Mouse (Mus musculus): ENCODE measurements around the gene Elp4. TPM values are rescaled to one million over a fixed set of nuclear protein-coding genes. Genes with fewer than 3 reads are reported as not detected.

Gene Elp4
- 52.6 and 61.8 TPM in 2 replicates for polyA plus RNA-seq (2016; fragmentation: Nextera tagmentation; extraction: Ambion mirVana)

DNA sequence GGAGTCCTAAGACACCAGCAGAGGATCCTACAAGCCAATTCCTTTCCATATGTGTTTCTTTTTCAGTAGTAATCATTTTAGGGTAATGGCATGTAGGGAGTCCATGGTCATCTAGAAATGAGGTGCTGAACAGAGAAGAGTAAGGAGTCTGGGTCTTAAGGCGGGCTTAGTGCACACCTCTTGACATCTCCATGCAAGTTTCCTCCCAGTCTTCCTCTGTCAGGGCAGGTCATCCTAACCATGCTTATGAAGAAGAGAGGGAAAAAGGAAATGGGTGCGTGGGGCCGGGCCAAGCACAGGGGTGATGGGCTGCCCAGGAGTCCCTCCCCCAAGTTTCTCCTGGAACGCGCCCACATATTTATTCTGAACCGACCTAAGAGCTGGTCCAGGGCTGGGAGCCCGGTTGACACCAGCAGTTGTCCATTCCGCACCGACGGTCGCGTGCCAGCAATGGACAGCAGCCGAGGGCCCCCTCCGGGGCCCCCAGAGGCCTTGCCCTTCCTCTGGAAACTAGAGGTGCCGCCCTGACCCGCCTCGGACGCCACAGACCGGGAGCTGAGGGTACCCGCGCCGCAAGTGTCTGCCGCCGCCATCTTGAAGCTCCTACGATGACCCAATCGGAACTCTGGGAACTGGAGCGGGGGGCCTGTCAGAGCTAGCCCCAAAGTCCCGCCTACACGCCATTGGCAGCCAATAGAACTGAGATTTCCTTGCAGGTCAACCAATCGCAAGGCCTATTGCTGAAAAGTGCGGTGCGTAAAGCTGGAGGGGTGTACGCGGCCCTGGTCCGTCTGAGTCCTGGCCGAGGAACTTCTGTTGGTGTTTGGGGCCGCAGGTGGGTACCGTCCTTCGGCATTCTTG, at the start of gene Elp4, which contains the start of gene Immp1l:
Gene Elp4 (minus strand): TSS at position 669 of the 861 bp plus-strand sequence.
Gene Immp1l (plus strand): TSS at position 743 of the 861 bp plus-strand sequence.
- Histone ChIP-seq H3K36me3 (replicated peaks) (peaks cover 7% of the 10 kb centered on the region), H3K9me3 (no peaks in the 10 kb centered on the region), H3K4me3 (peak within 1 kb of the TSS; percentile 70), H3K4me1 (peaks cover 13% of the 10 kb centered on the region), H3K27me3 (replicated peaks; ENCODE audit: low read depth, poor library complexity, severe bottlenecking) (no peaks in the 10 kb centered on the region), H3K27ac (replicated peaks) (peak within 1 kb of the TSS; percentile 88)
- WGBS = under 1% methylated on average over 39 of the region's 39 CpGs
- peak; percentile 95 for DNase-seq (ENCODE audit: low spot score)

- H3K27me3 ChIP-seq (replicated peaks; ENCODE audit: low read depth, poor library complexity, severe bottlenecking) = no peaks in the 10 kb centered on the region
- H3K4me3 ChIP-seq = no peak overlapping the region
- H3K27ac ChIP-seq (replicated peaks) = no peak overlapping the region
- H3K9me3 ChIP-seq = no peaks in the 10 kb centered on the region
- H3K4me1 ChIP-seq = no peaks in the 10 kb centered on the region
- 91% methylated on average over 4 of the region's 4 CpGs for WGBS
- peaks cover 5% of the 10 kb centered on the region for H3K36me3 ChIP-seq (replicated peaks)
- DNase-seq (ENCODE audit: low spot score) = no peak
These were observed 49.5 kb upstream of the Elp4 start for GRCm38 (mm10) chr2:105953862-105954261.

DNA sequence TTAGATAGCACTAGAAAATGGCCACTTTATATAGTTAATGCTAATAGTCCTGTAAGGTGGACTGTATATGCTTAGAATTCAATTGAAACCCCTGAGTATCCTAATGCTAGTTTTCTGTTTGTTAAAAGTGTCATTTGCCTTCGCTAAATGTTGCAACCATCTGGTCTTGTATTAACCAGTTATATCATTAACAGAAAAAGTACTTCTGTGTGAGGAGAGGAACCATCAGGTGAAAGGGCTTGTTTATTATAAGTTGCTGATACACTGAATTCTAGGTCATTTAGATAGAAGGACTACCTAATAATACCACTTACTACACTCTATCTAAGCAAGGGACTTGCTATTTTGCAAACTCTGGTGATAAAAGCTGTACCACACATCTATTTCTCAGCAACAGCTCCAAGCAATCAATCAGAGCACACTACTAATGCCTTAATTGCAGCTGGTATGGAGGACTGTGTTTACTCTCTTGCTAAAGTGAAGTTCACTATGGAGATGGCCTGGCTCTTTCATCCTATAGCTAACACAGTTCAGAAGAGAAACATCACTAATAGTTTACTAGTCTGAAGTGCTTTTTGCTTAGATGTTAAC, 47.1 kb upstream of the Elp4 start:
- no peaks in the 10 kb centered on the region for H3K27me3 ChIP-seq (replicated peaks; ENCODE audit: low read depth, poor library complexity, severe bottlenecking)
- no peak overlapping the region for H3K4me3 ChIP-seq
- no peak for DNase-seq (ENCODE audit: low spot score)
- no peaks in the 10 kb centered on the region for H3K9me3 ChIP-seq
- no peaks in the 10 kb centered on the region for H3K4me1 ChIP-seq
- WGBS = 94% methylated on average over 1 of the region's 1 CpGs
- H3K27ac ChIP-seq (replicated peaks) = no peak overlapping the region
- H3K36me3 ChIP-seq (replicated peaks) = peaks cover 7% of the 10 kb centered on the region; the same call in 1 of the 2 replicates

DNA sequence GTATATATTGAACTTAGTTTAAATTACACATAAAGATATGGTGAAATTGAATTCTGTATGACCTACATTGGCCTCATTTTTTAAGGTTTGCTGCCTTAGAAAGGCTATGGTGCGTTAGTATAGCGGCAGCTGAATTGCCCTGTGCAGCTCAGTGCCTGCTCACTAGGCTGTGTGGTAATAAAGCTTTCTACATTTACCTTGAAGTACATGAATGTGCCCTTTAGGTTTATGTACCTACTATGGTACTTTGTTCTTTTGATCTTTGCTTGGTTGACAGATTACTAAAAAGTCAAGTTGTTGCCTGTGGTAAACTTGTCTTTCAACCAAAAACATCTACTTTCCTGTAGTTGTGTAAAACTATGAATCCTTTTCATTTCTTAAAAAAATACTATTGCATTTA, 45.8 kb upstream of the Elp4 start:
- Histone ChIP-seq H3K4me1 (no peaks in the 10 kb centered on the region), H3K27me3 (replicated peaks; ENCODE audit: low read depth, poor library complexity, severe bottlenecking) (no peaks in the 10 kb centered on the region), H3K4me3 (no peak overlapping the region), H3K9me3 (no peaks in the 10 kb centered on the region), H3K27ac (replicated peaks) (no peak overlapping the region), H3K36me3 (replicated peaks) (peaks cover 7% of the 10 kb centered on the region; the same call in 1 of the 2 replicates)
- WGBS = 95% methylated on average over 2 of the region's 2 CpGs
- no peak for DNase-seq (ENCODE audit: low spot score)

- DNase-seq (ENCODE audit: low spot score) = no peak
- no peaks in the 10 kb centered on the region for H3K9me3 ChIP-seq
- H3K27me3 ChIP-seq (replicated peaks; ENCODE audit: low read depth, poor library complexity, severe bottlenecking) = no peaks in the 10 kb centered on the region
- peaks cover 3% of the 10 kb centered on the region; the same call in 1 of the 2 replicates for H3K36me3 ChIP-seq (replicated peaks)
- H3K27ac ChIP-seq (replicated peaks) = no peak overlapping the region
- WGBS = 76% methylated on average over 5 of the region's 5 CpGs
- H3K4me1 ChIP-seq = no peaks in the 10 kb centered on the region
- H3K4me3 ChIP-seq = no peak overlapping the region
These were observed 13.4 kb upstream of the Elp4 start for GRCm38 (mm10) chr2:105917623-105918346.

DNA sequence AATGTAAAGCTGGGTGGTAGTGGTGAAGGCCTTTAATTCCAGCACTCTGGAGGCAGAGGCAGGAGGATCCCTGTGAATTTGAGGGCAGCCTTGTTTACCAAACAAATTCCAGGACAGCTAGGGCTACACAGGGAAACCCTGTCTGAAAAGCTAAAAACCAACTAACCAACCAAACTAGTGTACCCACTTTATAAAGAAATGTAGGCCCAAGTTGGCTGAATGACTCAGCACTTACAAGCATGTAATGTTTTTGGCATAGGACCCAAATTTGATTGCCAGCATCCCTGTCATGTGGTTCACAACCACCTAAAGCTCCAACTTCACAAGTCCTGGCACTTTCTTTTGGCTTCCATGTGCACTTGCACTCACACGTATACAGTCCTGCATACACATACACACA, 12.3 kb upstream of the Elp4 start:
- Histone ChIP-seq H3K4me1 (no peaks in the 10 kb centered on the region), H3K36me3 (replicated peaks) (peaks cover 3% of the 10 kb centered on the region; the same call in 1 of the 2 replicates), H3K27me3 (replicated peaks; ENCODE audit: low read depth, poor library complexity, severe bottlenecking) (no peaks in the 10 kb centered on the region), H3K27ac (replicated peaks) (no peak overlapping the region), H3K9me3 (no peaks in the 10 kb centered on the region), H3K4me3 (no peak overlapping the region)
- DNase-seq (ENCODE audit: low spot score) = no peak
- WGBS = 96% methylated on average over 1 of the region's 1 CpGs

DNA sequence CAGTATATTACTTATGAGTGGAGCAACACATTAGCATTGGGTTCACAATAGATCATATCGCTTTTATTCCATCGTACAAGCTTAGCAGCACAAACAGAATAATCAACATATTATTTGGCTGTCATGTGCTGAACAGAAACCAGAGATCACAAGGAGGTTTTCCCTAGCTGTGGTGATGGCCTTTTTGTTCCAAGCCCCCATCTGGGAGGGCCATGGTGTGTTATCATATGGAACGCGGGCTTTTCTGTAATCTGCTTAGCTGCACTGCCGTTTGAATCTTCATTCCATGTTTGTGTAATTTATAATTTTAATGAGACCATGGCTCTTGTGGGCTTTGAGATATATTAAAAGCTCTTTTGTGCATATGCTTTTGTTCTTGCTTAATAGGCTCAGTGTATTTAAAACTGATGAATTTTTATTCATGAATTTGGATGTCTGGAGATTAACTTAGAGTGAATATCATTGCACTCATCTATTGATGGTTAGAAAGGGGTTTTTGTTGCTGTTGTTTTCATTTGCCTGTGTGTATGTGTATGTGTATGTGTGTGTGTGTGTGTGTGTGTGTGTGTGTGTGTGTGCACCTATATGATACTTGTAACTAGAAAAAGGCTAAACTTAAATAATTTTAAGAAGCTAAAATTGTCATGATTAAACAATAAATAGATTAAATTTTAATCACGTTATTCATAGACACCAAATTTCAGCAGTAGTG, 9.4 kb upstream of the Elp4 start:
- 91% methylated on average over 6 of the region's 6 CpGs for WGBS
- Histone ChIP-seq H3K4me1 (no peaks in the 10 kb centered on the region), H3K36me3 (replicated peaks) (peaks cover 13% of the 10 kb centered on the region), H3K27me3 (replicated peaks; ENCODE audit: low read depth, poor library complexity, severe bottlenecking) (no peaks in the 10 kb centered on the region), H3K9me3 (no peaks in the 10 kb centered on the region), H3K27ac (replicated peaks) (no peak overlapping the region), H3K4me3 (no peak overlapping the region)
- no peak for DNase-seq (ENCODE audit: low spot score)

DNA sequence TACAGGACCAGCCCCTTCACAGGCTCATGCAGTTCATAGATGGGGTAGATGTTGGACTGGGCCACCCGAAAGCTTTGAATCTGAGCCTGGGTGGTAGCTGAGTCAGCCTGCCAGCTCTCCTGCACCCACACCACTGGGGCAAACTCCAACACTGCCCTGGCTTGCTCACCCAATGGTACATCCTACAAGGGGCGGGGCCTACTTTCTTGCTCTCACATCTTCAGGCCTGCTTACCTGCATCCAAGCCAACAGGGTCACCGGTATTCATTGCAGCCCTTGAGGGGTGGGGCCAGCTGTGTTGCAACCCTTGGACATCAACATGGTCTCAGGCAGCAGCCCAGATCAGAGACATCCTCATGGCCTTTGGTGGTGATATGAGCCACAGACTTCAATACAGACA, 6.2 kb upstream of the Elp4 start:
- H3K27me3 ChIP-seq (replicated peaks; ENCODE audit: low read depth, poor library complexity, severe bottlenecking) = no peaks in the 10 kb centered on the region
- 89% methylated on average over 3 of the region's 3 CpGs for WGBS
- H3K4me3 ChIP-seq = no peak overlapping the region
- no peak overlapping the region for H3K27ac ChIP-seq (replicated peaks)
- no peaks in the 10 kb centered on the region for H3K9me3 ChIP-seq
- peaks cover 19% of the 10 kb centered on the region for H3K36me3 ChIP-seq (replicated peaks)
- no peak for DNase-seq (ENCODE audit: low spot score)
- H3K4me1 ChIP-seq = peaks cover 1% of the 10 kb centered on the region

GRCm38 (mm10) chr2:105908351-105908750, 4.0 kb upstream of the Elp4 start:
- WGBS = 88% methylated on average over 5 of the region's 5 CpGs

GRCm38 (mm10) chr2:105904757-105905146, 388 bp upstream of the Elp4 start:
- no peak for DNase-seq (ENCODE audit: low spot score)
- Histone ChIP-seq H3K27me3 (replicated peaks; ENCODE audit: low read depth, poor library complexity, severe bottlenecking) (no peaks in the 10 kb centered on the region), H3K36me3 (replicated peaks) (peaks cover 7% of the 10 kb centered on the region), H3K4me3 (peak overlapping the region; percentile 70), H3K9me3 (no peaks in the 10 kb centered on the region), H3K4me1 (peaks cover 13% of the 10 kb centered on the region), H3K27ac (replicated peaks) (peak overlapping the region; percentile 88)
- 1% methylated on average over 12 of the region's 12 CpGs for WGBS

More at GRCm38 (mm10) chr2:105908351-105908750, 4.0 kb upstream of the Elp4 start:
- no peak for DNase-seq (ENCODE audit: low spot score)
- no peak overlapping the region for H3K27ac ChIP-seq (replicated peaks)
- no peaks in the 10 kb centered on the region for H3K9me3 ChIP-seq
- H3K27me3 ChIP-seq (replicated peaks; ENCODE audit: low read depth, poor library complexity, severe bottlenecking) = no peaks in the 10 kb centered on the region
- no peak overlapping the region for H3K4me3 ChIP-seq
- H3K4me1 ChIP-seq = peaks cover 13% of the 10 kb centered on the region
- H3K36me3 ChIP-seq (replicated peaks) = peaks cover 17% of the 10 kb centered on the region

- Histone ChIP-seq H3K27me3 (replicated peaks; ENCODE audit: low read depth, poor library complexity, severe bottlenecking) (no peaks in the 10 kb centered on the region), H3K4me1 (no peaks in the 10 kb centered on the region), H3K27ac (replicated peaks) (no peak overlapping the region), H3K4me3 (no peak overlapping the region), H3K9me3 (peaks cover 16% of the 10 kb centered on the region), H3K36me3 (replicated peaks) (peaks cover 61% of the 10 kb centered on the region)
- no peak for DNase-seq (ENCODE audit: low spot score)
These were observed 13.5 kb downstream of the Elp4 start for GRCm38 (mm10) chr2:105890816-105891215.

DNA sequence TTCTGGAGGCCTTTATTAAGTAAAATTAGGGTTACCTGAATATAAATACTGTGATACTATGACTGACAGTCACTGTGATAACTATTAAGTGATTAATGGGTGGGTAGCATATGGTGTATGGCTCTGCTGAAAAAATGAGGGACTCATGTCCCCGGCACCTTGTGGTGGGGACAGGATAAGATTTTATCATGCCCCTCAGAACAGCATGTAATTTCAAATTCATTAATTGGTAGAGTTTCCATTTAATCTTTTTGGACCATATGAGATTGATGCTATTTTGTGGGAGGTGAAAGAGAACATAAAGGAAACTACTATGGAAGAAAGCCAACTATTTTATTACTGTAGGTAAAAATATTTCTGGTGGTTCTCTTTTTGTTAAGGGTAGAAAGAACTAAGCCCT, 31.0 kb downstream of the Elp4 start:
- Histone ChIP-seq H3K4me1 (no peaks in the 10 kb centered on the region), H3K27ac (replicated peaks) (no peak overlapping the region), H3K36me3 (replicated peaks) (peaks cover 12% of the 10 kb centered on the region), H3K9me3 (no peaks in the 10 kb centered on the region), H3K27me3 (replicated peaks; ENCODE audit: low read depth, poor library complexity, severe bottlenecking) (no peaks in the 10 kb centered on the region), H3K4me3 (no peak overlapping the region)
- DNase-seq (ENCODE audit: low spot score) = no peak
- 96% methylated on average over 1 of the region's 1 CpGs for WGBS

All from embryonic facial prominence, embryonic 10.5 days (tissue).